Mouse (Mus musculus) lung, postnatal 0 days (tissue): ENCODE measurements at regions not wholly inside any gene's neighbourhood (a gene's known extent, or its start where the extent isn't known, plus 50 kb on each side); places are given as distances from the start of the nearest gene placed in this dataset.

Experiments used
- ATAC-seq: fragments of 200-750 bp; cut with Nextera tagmentation; 2 replicates; pipeline ENCODE4 v1.8.0; 2017; ENCODE audit warnings: moderate library complexity
- DNase-seq: peaks from one replicate; pipeline ENCODE4 v3.0.0-alpha.2; 2016; ENCODE audit warnings: low spot score
- H3K27ac ChIP-seq: fragments of 300-500 bp; sonication (generic); 2 replicates; pipeline ENCODE4 v1.5.1; 2014; ENCODE audit warnings: antibody characterized with exemption, mild to moderate bottlenecking, low read length, mixed read lengths
- H3K27me3 ChIP-seq: fragments of 300-500 bp; sonication (generic); replicated peaks from 2 replicates; pipeline ENCODE4 v1.6.1; 2014; ENCODE audit warnings: low read length, mixed read lengths; ENCODE audit not compliant: insufficient read depth
- H3K36me3 ChIP-seq: fragments of 300-500 bp; sonication (generic); 2 replicates; pipeline ENCODE4 v1.6.1; 2014; ENCODE audit warnings: low read length, mixed read lengths; ENCODE audit not compliant: insufficient read depth
- H3K4me1 ChIP-seq: fragments of 300-500 bp; sonication (generic); 2 replicates; pipeline ENCODE4 v1.6.1; 2014; ENCODE audit warnings: antibody characterized with exemption, low read depth, low read length, mixed read lengths; ENCODE audit not compliant: insufficient read depth
- H3K4me2 ChIP-seq: fragments of 300-500 bp; sonication (generic); replicated peaks from 2 replicates; pipeline ENCODE4 v1.6.1; 2014; ENCODE audit warnings: low read depth, mild to moderate bottlenecking, low read length, moderate library complexity, mixed read lengths
- H3K4me3 ChIP-seq: fragments of 300-500 bp; sonication (generic); 2 replicates; pipeline ENCODE4 v1.5.1; 2014; ENCODE audit warnings: low read depth, low read length
- H3K9ac ChIP-seq: fragments of 300-500 bp; sonication (generic); replicated peaks from 2 replicates; pipeline ENCODE4 v1.6.1; 2014; ENCODE audit warnings: low read depth, mild to moderate bottlenecking
- H3K9me3 ChIP-seq: fragments of 300-500 bp; sonication (generic); 2 replicates; pipeline ENCODE4 v1.6.1; 2016; ENCODE audit warnings: low read length, mixed read lengths
- CTCF ChIP-seq: IDR thresholded peaks from 2 replicates; pipeline ENCODE4 v1.5.1; 2016; ENCODE audit warnings: antibody characterized with exemption, mild to moderate bottlenecking
- EP300 ChIP-seq: IDR thresholded peaks from 2 replicates; pipeline ENCODE4 v1.6.1; 2016; ENCODE audit warnings: antibody characterized with exemption, mild to moderate bottlenecking, control low read depth
- WGBS: fragments of 180-500 bp; shearing (Covaris S2); extraction: QIAGEN DNeasy Blood & Tissue Kit; methylation state at CpG from one replicate; pipeline ENCODE4 v1.1.7; 2014; 5-methylcytosine and 5-hydroxymethylcytosine counted together

GRCm38 (mm10) chr8:103270815-103271553, 485.5 kb upstream of the Cdh11 start:
- 65% methylated on average over 9 of the region's 9 CpGs for WGBS
- Histone ChIP-seq H3K4me3 (no peak overlapping the region), H3K27ac (no peak overlapping the region), H3K4me2 (no peak overlapping the region), H3K27me3 (no peaks in the 10 kb centered on the region), H3K36me3 (no peaks in the 10 kb centered on the region), H3K4me1 (no peaks in the 10 kb centered on the region), H3K9me3 (no peaks in the 10 kb centered on the region), H3K9ac (no peak overlapping the region)
- TF ChIP-seq EP300 (no peak), CTCF (no peak)
- DNase-seq = no peak
- ATAC-seq = no peak

DNA sequence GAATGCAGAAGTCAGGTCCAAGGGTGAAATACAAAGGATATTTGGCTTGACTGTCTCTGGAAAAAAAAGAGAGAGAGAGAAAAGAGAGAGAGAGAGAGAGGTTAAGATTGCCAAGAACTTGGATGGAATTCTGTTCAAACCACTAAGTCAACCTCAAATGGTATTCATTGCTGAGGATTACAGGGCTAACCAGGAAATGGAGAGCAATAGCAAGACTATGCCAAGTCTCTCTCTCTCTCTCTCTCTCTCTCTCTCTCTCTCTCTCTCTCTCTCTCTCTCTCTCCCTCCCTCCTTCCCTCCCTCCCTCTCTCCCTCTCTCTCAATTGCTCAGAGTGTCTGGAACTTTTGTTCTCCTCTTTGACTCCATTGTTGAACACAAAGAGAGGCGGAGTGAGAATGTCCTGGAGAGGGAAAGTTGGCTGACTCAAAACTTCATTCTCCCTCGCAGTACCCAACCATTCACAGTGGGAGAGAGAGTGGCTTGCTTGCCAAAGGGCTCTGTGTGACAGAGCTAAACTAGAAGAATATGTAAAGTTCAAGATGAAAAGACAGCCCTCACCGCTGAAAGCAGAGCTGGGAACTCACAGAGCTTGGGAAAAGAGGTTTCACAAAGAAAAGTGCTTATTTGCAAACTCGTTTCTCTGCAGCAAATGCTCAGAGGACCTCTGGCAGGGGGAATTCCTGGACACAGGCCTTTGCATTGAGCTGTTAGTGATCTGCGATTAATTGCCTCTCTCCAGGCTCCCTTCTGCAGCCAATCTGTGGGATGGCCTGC, 487.1 kb upstream of the Cdh11 start:
- DNase-seq (peak; percentile 46), ATAC-seq (peak; percentile 41; the same call in 1 of the 2 replicates)
- Histone ChIP-seq H3K4me1 (no peaks in the 10 kb centered on the region), H3K9ac (no peak overlapping the region), H3K27ac (peak overlapping the region; percentile 26), H3K36me3 (no peaks in the 10 kb centered on the region), H3K27me3 (no peaks in the 10 kb centered on the region), H3K4me3 (no peak overlapping the region), H3K4me2 (no peak overlapping the region), H3K9me3 (no peaks in the 10 kb centered on the region)
- no peak for TF ChIP-seq CTCF
- TF ChIP-seq EP300 = no peak
- 20% methylated on average over 5 of the region's 5 CpGs for WGBS

- no peak overlapping the region for H3K27ac ChIP-seq
- ATAC-seq = no peak
Observed at GRCm38 (mm10) chr8:103273476-103273875, 488.0 kb upstream of the Cdh11 start.

GRCm38 (mm10) chr8:103281801-103282200, 496.4 kb upstream of the Cdh11 start:
- no peak for ATAC-seq
- Histone ChIP-seq H3K27ac (no peak overlapping the region), H3K36me3 (no peaks in the 10 kb centered on the region), H3K9ac (no peak overlapping the region), H3K27me3 (no peaks in the 10 kb centered on the region), H3K4me2 (no peak overlapping the region), H3K9me3 (no peaks in the 10 kb centered on the region), H3K4me1 (no peaks in the 10 kb centered on the region), H3K4me3 (no peak overlapping the region)
- DNase-seq = no peak
- TF ChIP-seq CTCF = no peak
- TF ChIP-seq EP300 = no peak
- WGBS = 25% methylated on average over 1 of the region's 1 CpGs

More at GRCm38 (mm10) chr8:103273476-103273875, 488.0 kb upstream of the Cdh11 start:
- WGBS = 89% methylated on average over 2 of the region's 2 CpGs
- Histone ChIP-seq H3K9ac (no peak overlapping the region), H3K4me3 (no peak overlapping the region), H3K27me3 (no peaks in the 10 kb centered on the region), H3K4me2 (no peak overlapping the region), H3K36me3 (no peaks in the 10 kb centered on the region), H3K4me1 (no peaks in the 10 kb centered on the region), H3K9me3 (no peaks in the 10 kb centered on the region)
- TF ChIP-seq EP300 = no peak
- no peak for TF ChIP-seq CTCF
- DNase-seq = no peak

DNA sequence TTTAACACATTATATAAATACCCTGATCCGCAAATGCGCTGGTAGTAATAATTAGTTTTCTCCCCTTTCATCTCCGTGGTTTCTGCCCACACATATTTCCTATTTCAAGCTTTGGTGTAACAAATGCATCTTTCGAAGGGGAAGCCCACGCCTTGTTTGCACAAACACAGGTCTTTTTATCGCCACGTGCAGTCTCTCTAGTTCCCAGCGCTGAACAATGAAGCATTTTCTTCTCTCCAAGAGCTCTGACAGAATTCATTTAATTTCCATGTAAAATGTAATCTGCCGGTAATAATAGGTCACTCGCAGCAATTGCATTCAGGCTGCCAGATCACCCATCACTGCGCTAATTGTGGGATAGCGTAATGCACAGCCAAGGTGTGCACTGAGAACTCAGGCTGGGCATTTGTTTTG, 503.1 kb upstream of the Cdh11 start:
- Histone ChIP-seq H3K4me1 (no peaks in the 10 kb centered on the region), H3K9me3 (no peaks in the 10 kb centered on the region), H3K27me3 (no peaks in the 10 kb centered on the region), H3K4me2 (no peak overlapping the region), H3K36me3 (no peaks in the 10 kb centered on the region), H3K9ac (no peak overlapping the region), H3K27ac (no peak overlapping the region), H3K4me3 (no peak overlapping the region)
- WGBS = 67% methylated on average over 12 of the region's 12 CpGs
- DNase-seq = no peak
- no peak for TF ChIP-seq EP300
- TF ChIP-seq CTCF = no peak
- no peak for ATAC-seq

- H3K4me3 ChIP-seq = no peak overlapping the region
- no peaks in the 10 kb centered on the region for H3K36me3 ChIP-seq
- no peak overlapping the region for H3K9ac ChIP-seq
- WGBS = 65% methylated on average over 2 of the region's 2 CpGs
- H3K27ac ChIP-seq = no peak overlapping the region
- ATAC-seq = no peak
- DNase-seq = no peak
- no peaks in the 10 kb centered on the region for H3K4me1 ChIP-seq
- no peak for TF ChIP-seq CTCF
- no peak for TF ChIP-seq EP300
- H3K9me3 ChIP-seq = no peaks in the 10 kb centered on the region
- no peaks in the 10 kb centered on the region for H3K27me3 ChIP-seq
- H3K4me2 ChIP-seq = no peak overlapping the region
Observed at GRCm38 (mm10) chr8:103292896-103293295, 507.5 kb upstream of the Cdh11 start.
